Mouse (Mus musculus) CH12.LX (cell line): Measurements from ENCODE around the gene Rhbdf2.

ENCODE experiments used
- GABPA ChIP-seq: IDR thresholded peaks from 2 replicates; pipeline ENCODE4 v1.6.1; 2012; ENCODE audit warnings: low read depth, low read length, improper control_type of control experiment, inconsistent platforms; ENCODE audit not compliant: insufficient replicate concordance
- POLR2A ChIP-seq: IDR thresholded peaks from 2 replicates; pipeline ENCODE4 v1.6.1; 2011; ENCODE audit warnings: low read depth, mild to moderate bottlenecking, improper control_type of control experiment, low read length

DNA sequence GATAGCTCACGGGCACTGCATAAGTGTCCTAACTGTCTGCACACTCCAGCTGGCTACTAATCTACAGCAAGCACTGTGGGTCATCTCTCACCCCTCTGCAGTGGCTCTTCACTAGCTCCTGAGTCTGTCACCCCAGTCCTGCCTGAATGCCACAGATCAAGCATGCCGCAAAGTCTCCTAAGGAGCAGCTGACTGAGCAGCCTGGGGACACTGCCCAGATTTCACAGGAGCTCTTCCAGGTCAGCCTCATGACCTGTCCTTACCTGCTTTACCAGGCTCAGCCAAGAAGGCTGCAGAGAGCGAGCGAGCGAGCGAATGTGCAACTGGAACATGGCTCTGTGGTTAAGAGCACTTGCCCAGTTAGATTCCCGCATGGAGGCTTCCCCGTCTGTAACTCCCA lies 59.3 kb downstream of the Rhbdf2 start:
- no peak for TF ChIP-seq GABPA
- TF ChIP-seq POLR2A = no peak
